Mouse (Mus musculus): ENCODE results near the gene Myo1h.

DNA sequence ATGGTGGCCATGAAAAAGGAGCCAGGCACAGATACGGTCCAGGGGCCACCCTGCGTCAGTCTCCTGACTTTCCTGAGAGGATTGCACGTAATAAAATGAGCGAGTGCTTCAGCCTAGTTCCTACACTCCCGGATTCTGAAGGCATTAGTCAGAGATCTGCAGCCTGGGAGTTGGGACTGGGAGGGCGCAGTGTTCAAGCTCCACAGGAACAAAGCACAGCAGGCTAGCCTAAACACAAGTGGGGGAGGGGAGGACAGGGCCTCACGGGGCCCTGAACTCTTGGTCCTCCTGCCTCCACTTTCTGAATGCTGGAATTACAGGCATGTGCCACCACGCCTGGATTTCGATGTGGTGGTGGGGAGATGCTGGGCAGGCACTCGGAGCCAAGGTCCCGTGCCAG is 83.6 kb downstream of the Myo1h start:
- no peak for TF ChIP-seq CTCF (conservative IDR thresholded peaks at IDR 0.05; ENCODE audit: insufficient read depth, insufficient read length, low read depth, low read length)
- no peak for TF ChIP-seq POLR2A (IDR thresholded peaks at IDR 0.05; ENCODE audit: low read depth, low read length)
